Mouse (Mus musculus): ENCODE results near the gene Zic4.

DNA sequence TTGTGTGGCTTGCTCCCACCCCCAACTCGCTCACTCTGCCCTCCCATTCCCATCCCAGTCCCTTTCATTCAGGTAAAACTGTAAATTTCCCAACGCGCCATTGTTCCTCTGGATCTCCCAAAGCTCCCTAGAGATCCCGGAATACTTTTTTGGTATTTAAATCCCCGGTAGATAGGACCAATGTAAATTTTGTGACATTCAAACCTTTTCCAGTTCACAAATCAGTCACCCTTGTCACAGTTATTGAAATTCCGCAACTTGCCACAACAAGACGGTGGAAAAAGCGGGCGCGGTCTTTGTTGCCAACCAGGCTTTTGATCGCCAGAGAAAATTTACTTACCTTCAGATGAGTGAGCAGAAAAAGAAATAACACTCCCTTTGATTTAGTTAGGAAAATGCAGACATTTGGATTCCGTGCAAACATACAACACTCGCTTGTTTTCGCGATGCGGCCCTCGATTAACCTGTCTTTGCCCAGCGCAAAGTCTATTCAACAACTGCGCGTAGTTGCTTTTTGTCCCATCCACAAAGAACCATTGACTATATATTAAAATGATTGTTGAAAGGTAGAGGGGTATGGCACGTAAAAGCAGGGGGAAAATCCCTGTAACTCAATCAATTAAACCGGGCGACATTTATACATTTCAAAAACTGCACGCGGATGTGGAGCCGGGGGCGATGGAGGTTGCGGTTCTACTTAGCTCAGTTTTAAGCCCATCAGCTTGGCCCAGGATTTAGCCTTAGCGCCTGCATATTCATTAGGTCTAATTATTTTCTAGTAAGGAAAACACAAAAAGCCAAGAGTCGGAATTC is 5.0 kb downstream of the Zic4 start:
- TF ChIP-seq CTCF (IDR thresholded peaks at IDR 0.05; ENCODE audit: insufficient read depth, low read depth, low read length) (no peak), POLR2A (IDR thresholded peaks at IDR 0.05; ENCODE audit: insufficient read depth, low read depth, low read length) (no peak)

Data from olfactory bulb, adult 2 months (tissue).